In genomic region chr10:121364306-121364705, GRCm38 (mm10) we compare ENCODE assay signal across 8 mouse cellular contexts. TPM values are rescaled to one million over a fixed set of nuclear protein-coding genes. Genes with fewer than 3 reads are reported as not detected.
DNase-seq lines count a peak whose midpoint lies in the region; ATAC-seq and TF ChIP-seq lines count a peak whose summit lies in the region.

No protein-coding gene starts in this region.

- H3K4me2 ChIP-seq in heart, embryonic 14.5 days (ENCODE audit: low read length): peak overlapping the region; percentile 75
- peak overlapping the region; percentile 99 for H3K4me2 ChIP-seq in liver, postnatal 0 days (ENCODE audit: low read depth, low read length)

- WGBS in heart, embryonic 14.5 days: 31% methylated on average over 15 of the region's 15 CpGs
- 27% methylated on average over 15 of the region's 15 CpGs for WGBS in hindbrain, embryonic 10.5 days
- WGBS in liver, postnatal 0 days (ENCODE audit: insufficient replicate concordance): 19% methylated on average over 15 of the region's 15 CpGs

- no peak for TF ChIP-seq POLR2A in MEL (IDR thresholded peaks at IDR 0.05; ENCODE audit: control insufficient read depth in 1 of 2, insufficient read depth in 1 of 2, low read depth in 1 of 2, low read length in 2 of 2, poor library complexity in 1 of 2)

- no peak for TF ChIP-seq RAD21 in MEL (IDR thresholded peaks at IDR 0.05; ENCODE audit: low read depth, low read length)

- no peak for TF ChIP-seq CTCF in MEL (IDR thresholded peaks at IDR 0.05 in 2 of 3, conservative IDR thresholded peaks at IDR 0.05 in 1 of 3; ENCODE audit: control insufficient read depth in 1 of 3, insufficient read depth in 1 of 3, low read depth in 2 of 3, low read length in 3 of 3, poor library complexity in 1 of 3, severe bottlenecking in 1 of 3)
- no peak for TF ChIP-seq CTCF in liver, postnatal 0 days (IDR thresholded peaks at IDR 0.05; ENCODE audit: low read depth)

- H3K36me3 ChIP-seq in heart, embryonic 14.5 days (ENCODE audit: control insufficient read depth, insufficient read depth, low read length): no peaks in the 10 kb centered on the region
- H3K36me3 ChIP-seq in MEL (ENCODE audit: control insufficient read depth in 1 of 2, insufficient read depth in 2 of 2, low read length in 2 of 2): peaks cover 0 to 11% of the 10 kb centered on the region in 2 experiments; a peak in 2 of 4 replicates
- peaks cover 15% of the 10 kb centered on the region for H3K36me3 ChIP-seq in hindbrain, embryonic 10.5 days
- no peaks in the 10 kb centered on the region for H3K36me3 ChIP-seq in liver, postnatal 0 days (replicated peaks; ENCODE audit: insufficient read depth, low read length)

- H3K4me3 ChIP-seq in heart, embryonic 14.5 days (ENCODE audit: control insufficient read depth in 1 of 2, insufficient read depth in 1 of 2, low read depth in 1 of 2, low read length in 2 of 2): peak overlapping the region; percentile 77 to 92
- H3K4me3 ChIP-seq in MEL (ENCODE audit: control insufficient read depth in 1 of 2, insufficient read depth in 1 of 2, low read depth in 2 of 2, low read length in 2 of 2): peak overlapping the region; percentile 71
- peak overlapping the region; percentile 95 for H3K4me3 ChIP-seq in hindbrain, embryonic 10.5 days
- peak overlapping the region; percentile 91 for H3K4me3 ChIP-seq in liver, postnatal 0 days (ENCODE audit: low read depth, low read length)

- H3K4me1 ChIP-seq in heart, embryonic 14.5 days (ENCODE audit: control insufficient read depth in 2 of 2, insufficient read depth in 2 of 2, low read length in 2 of 2): peaks cover 6 to 14% of the 10 kb centered on the region in 2 experiments
- peaks cover 0 to 22% of the 10 kb centered on the region in 2 experiments; a peak in 3 of 4 replicates for H3K4me1 ChIP-seq in MEL (ENCODE audit: control insufficient read depth in 1 of 2, insufficient read depth in 2 of 2, low read length in 2 of 2)
- H3K4me1 ChIP-seq in hindbrain, embryonic 10.5 days (replicated peaks): peaks cover 28% of the 10 kb centered on the region
- H3K4me1 ChIP-seq in liver, postnatal 0 days (ENCODE audit: insufficient read depth): peaks cover 33% of the 10 kb centered on the region

- no peak for TF ChIP-seq EP300 in MEL (IDR thresholded peaks at IDR 0.05; ENCODE audit: low read depth in 1 of 2, low read length in 2 of 2)
- no peak for TF ChIP-seq EP300 in liver, postnatal 0 days (IDR thresholded peaks at IDR 0.05; ENCODE audit: low read depth)

- no peaks in the 10 kb centered on the region for H3K27me3 ChIP-seq in heart, embryonic 14.5 days (ENCODE audit: control insufficient read depth, insufficient read depth, low read length)
- H3K27me3 ChIP-seq in MEL (ENCODE audit: control insufficient read depth in 1 of 2, insufficient read depth in 2 of 2, low read length in 2 of 2): no peaks in the 10 kb centered on the region
- no peaks in the 10 kb centered on the region; the same call in 1 of the 2 replicates for H3K27me3 ChIP-seq in hindbrain, embryonic 10.5 days (ENCODE audit: insufficient read depth, poor library complexity, severe bottlenecking)
- no peaks in the 10 kb centered on the region for H3K27me3 ChIP-seq in liver, postnatal 0 days (ENCODE audit: insufficient read depth, low read length)

- peak overlapping the region; percentile 93 for H3K9ac ChIP-seq in heart, embryonic 14.5 days (ENCODE audit: low read length)
- peak overlapping the region; percentile 86 for H3K9ac ChIP-seq in MEL (ENCODE audit: control insufficient read depth, low read depth, low read length, poor library complexity, severe bottlenecking)
- peak overlapping the region; percentile 91 for H3K9ac ChIP-seq in liver, postnatal 0 days (replicated peaks)

- peaks cover 28% of the 10 kb centered on the region for H3K79me2 ChIP-seq in MEL (ENCODE audit: control insufficient read depth, insufficient read depth, low read length, poor library complexity)

- no peak for DNase-seq in heart, adult 8-10 months (ENCODE audit: low spot score)
- no peak for DNase-seq in MEL (ENCODE audit: low read depth, low spot score)
- DNase-seq in hindbrain, embryonic 10.5 days (ENCODE audit: low spot score): no peak
- DNase-seq in liver, postnatal 0 days: no peak
- DNase-seq in embryo, embryonic 10 days (ENCODE audit: low spot score): no peak
- no peak for DNase-seq in right cerebral cortex, postnatal 14 days
- no peak for DNase-seq in natural killer cell, adult 2 months (ENCODE audit: low spot score in 2 of 2)

- 0 out of 2 replicates have a peak, but pooled peaks cover 2% of the 10 kb centered on the region for H3K9me3 ChIP-seq in heart, embryonic 14.5 days (ENCODE audit: control insufficient read depth, low read length)
- no peaks in the 10 kb centered on the region for H3K9me3 ChIP-seq in MEL (replicated peaks; ENCODE audit: insufficient read depth, low read length)
- no peaks in the 10 kb centered on the region for H3K9me3 ChIP-seq in hindbrain, embryonic 10.5 days
- H3K9me3 ChIP-seq in liver, postnatal 0 days (ENCODE audit: low read length): no peaks in the 10 kb centered on the region

- ATAC-seq in heart, embryonic 14.5 days (ENCODE audit: insufficient number of reproducible peaks, insufficient read depth, low FRiP score, low read depth): no peak
- no peak for ATAC-seq in liver, postnatal 0 days

- H3K27ac ChIP-seq in heart, embryonic 14.5 days (replicated peaks in 1 of 2; ENCODE audit: control insufficient read depth in 1 of 2, insufficient read depth in 1 of 2, low read depth in 2 of 2, low read length in 2 of 2): no peak overlapping the region
- peak overlapping the region; percentile 26; the same call in 1 of the 2 replicates for H3K27ac ChIP-seq in MEL (ENCODE audit: control insufficient read depth, low read depth, low read length)
- peak overlapping the region; percentile 94 for H3K27ac ChIP-seq in hindbrain, embryonic 10.5 days
- H3K27ac ChIP-seq in liver, postnatal 0 days (ENCODE audit: low read depth): peak overlapping the region; percentile 95; the same call in 1 of the 2 replicates

TF ChIP-seq in MEL, 35 proteins besides CTCF, POLR2A, EP300 and RAD21:
- TF ChIP-seq ZMIZ1 (IDR thresholded peaks at IDR 0.05; ENCODE audit: low read depth, low read length) (no peak), POLR2AphosphoS2 (IDR thresholded peaks at IDR 0.05; ENCODE audit: low read length) (no peak), MAX (IDR thresholded peaks at IDR 0.05; ENCODE audit: low read length) (no peak), BHLHE40 (IDR thresholded peaks at IDR 0.05; ENCODE audit: borderline replicate concordance, low read depth, low read length) (no peak), CHD2 (IDR thresholded peaks at IDR 0.05; ENCODE audit: low read length) (no peak), MXI1 (IDR thresholded peaks at IDR 0.05; ENCODE audit: low read depth, low read length) (no peak), NELFE (IDR thresholded peaks at IDR 0.05; ENCODE audit: low read depth, low read length) (no peak), GABPA (IDR thresholded peaks at IDR 0.05; ENCODE audit: low read depth, low read length) (no peak), SIN3A (IDR thresholded peaks at IDR 0.05; ENCODE audit: low read length) (no peak), MAZ (IDR thresholded peaks at IDR 0.05; ENCODE audit: low read depth, low read length) (no peak), USF2 (IDR thresholded peaks at IDR 0.05; ENCODE audit: borderline replicate concordance in 1 of 2, insufficient read depth in 1 of 2, low read depth in 1 of 2, low read length in 2 of 2) (no peak), SMC3 (IDR thresholded peaks at IDR 0.05; ENCODE audit: low read depth, low read length) (no peak)

RNA-seq across cellular contexts. Expression of gene Gns, which starts 0.6 kb away (rescaled TPM):
- 39.0 and 40.8 TPM in 2 replicates for polyA plus RNA-seq in heart, embryonic 14.5 days (2014; fragmentation: Nextera tagmentation; extraction: Ambion mirVana)
- 10 to 100 TPM; 87.6 to 95.8 (median 92.4) TPM for total RNA-seq in heart, adult 8-10 months (2022)
- 24.4 and 33.6 TPM in 2 replicates for total RNA-seq in MEL (2012; rRNA removed)
- polyA plus RNA-seq in MEL (2012; ENCODE audit: insufficient read depth in 1 of 2, insufficient read length in 2 of 2, low read depth in 1 of 2, low replicate concordance in 2 of 2, missing spikeins in 1 of 2): 10 to 100 TPM in 1 of 2 experiments, not detected in 1; 33.1 TPM
- 39.5 and 39.9 TPM in 2 replicates for polyA plus RNA-seq in hindbrain, embryonic 10.5 days (2016; fragmentation: Nextera tagmentation; extraction: Ambion mirVana)
- 27.7 and 28.9 TPM in 2 replicates for polyA plus RNA-seq in liver, postnatal 0 days (2015; fragmentation: Nextera tagmentation; extraction: Ambion mirVana)

RNA-seq across cellular contexts. Expression of gene Tbc1d30, which starts 13.2 kb away (rescaled TPM):
- polyA plus RNA-seq in heart, embryonic 14.5 days (2014; fragmentation: Nextera tagmentation; extraction: Ambion mirVana): 2.1 and 2.4 TPM in 2 replicates
- total RNA-seq in heart, adult 8-10 months (2022): 1 to 10 TPM; 1.6 to 3.4 (median 1.9) TPM
- total RNA-seq in MEL (2012; rRNA removed): 0.29 and 0.35 TPM in 2 replicates
- 1 to 10 TPM in 1 of 2 experiments, not detected in 1; 2.1 TPM for polyA plus RNA-seq in MEL (2012; ENCODE audit: insufficient read depth in 1 of 2, insufficient read length in 2 of 2, low read depth in 1 of 2, low replicate concordance in 2 of 2, missing spikeins in 1 of 2)
- 3.1 and 4.1 TPM in 2 replicates for polyA plus RNA-seq in hindbrain, embryonic 10.5 days (2016; fragmentation: Nextera tagmentation; extraction: Ambion mirVana)
- 0.75 and 1.4 TPM in 2 replicates for polyA plus RNA-seq in liver, postnatal 0 days (2015; fragmentation: Nextera tagmentation; extraction: Ambion mirVana)

Comparison
In these comparisons a context has a peak if more than half of its experiments do, and no peak if none do; other contexts are left out.
1. H3K27ac ChIP-seq: peak in MEL (single experiment), hindbrain, embryonic 10.5 days (single experiment) and liver, postnatal 0 days (single experiment); none in heart, embryonic 14.5 days (0 of 2).
2. Peak in every context shown above with its lines, with median percentiles within 50 percentile points of each other: H3K4me3 ChIP-seq and H3K9ac ChIP-seq.